In genomic region chr14:60378057-60378565, GRCm38 (mm10) we compare ENCODE assay signal across 8 mouse cellular contexts. TPM values are rescaled to one million over a fixed set of nuclear protein-coding genes. Genes with fewer than 3 reads are reported as not detected.
DNase-seq lines count a peak whose midpoint lies in the region; ATAC-seq and TF ChIP-seq lines count a peak whose summit lies in the region.

No protein-coding gene starts in this region.

- H3K4me1 ChIP-seq in cortical plate, adult 2 months (ENCODE audit: control insufficient read depth, insufficient read depth, low read length): peaks cover 4% of the 10 kb centered on the region; the same call in 1 of the 2 replicates
- H3K4me1 ChIP-seq in heart, embryonic 13.5 days: peaks cover 13% of the 10 kb centered on the region
- H3K4me1 ChIP-seq in liver, embryonic 11.5 days (replicated peaks; ENCODE audit: control insufficient read depth, insufficient read depth, low read length): no peaks in the 10 kb centered on the region
- peaks cover 28% of the 10 kb centered on the region for H3K4me1 ChIP-seq in neural tube, embryonic 12.5 days

- DNase-seq in gastrocnemius, postnatal 10 days: peak; percentile 41
- DNase-seq in gastrocnemius, postnatal 36 days: no peak
- peak; percentile 40 to 67 for DNase-seq in kidney, postnatal 25 days
- peak; percentile 58 for DNase-seq in liver, embryonic 11.5 days (ENCODE audit: low spot score)
- peak; percentile 29 for DNase-seq in urinary bladder, adult 2 months (ENCODE audit: low spot score)

- peak overlapping the region; percentile 95 for H3K4me3 ChIP-seq in cortical plate, adult 2 months (ENCODE audit: insufficient read depth, low read length)
- H3K4me3 ChIP-seq in heart, embryonic 13.5 days: peak overlapping the region; percentile 67
- peak overlapping the region; percentile 50 for H3K4me3 ChIP-seq in liver, embryonic 11.5 days (ENCODE audit: low read depth, low read length)
- peak overlapping the region; percentile 83 for H3K4me3 ChIP-seq in neural tube, embryonic 12.5 days

- intact Hi-C loops in gastrocnemius, postnatal 36 days (cut with DNase I): no loop called here

- peak overlapping the region; percentile 79 for H3K9ac ChIP-seq in heart, embryonic 13.5 days
- H3K9ac ChIP-seq in liver, embryonic 11.5 days (ENCODE audit: low read depth, low read length): 0 out of 2 replicates have a peak overlapping the region, but pooled peaks have one; percentile 17
- H3K9ac ChIP-seq in neural tube, embryonic 12.5 days: peak overlapping the region; percentile 90

- H3K27me3 ChIP-seq in heart, embryonic 13.5 days (replicated peaks): peaks cover 68% of the 10 kb centered on the region
- H3K27me3 ChIP-seq in liver, embryonic 11.5 days (replicated peaks; ENCODE audit: control insufficient read depth, insufficient read depth, low read length): peaks cover 33% of the 10 kb centered on the region
- 0 out of 2 replicates have a peak, but pooled peaks cover 3% of the 10 kb centered on the region for H3K27me3 ChIP-seq in neural tube, embryonic 12.5 days (replicated peaks)

- no peaks in the 10 kb centered on the region for H3K36me3 ChIP-seq in heart, embryonic 13.5 days
- no peaks in the 10 kb centered on the region for H3K36me3 ChIP-seq in liver, embryonic 11.5 days (ENCODE audit: control insufficient read depth, insufficient read depth, low read length)
- no peaks in the 10 kb centered on the region for H3K36me3 ChIP-seq in neural tube, embryonic 12.5 days

- H3K9me3 ChIP-seq in heart, embryonic 13.5 days: no peaks in the 10 kb centered on the region
- H3K9me3 ChIP-seq in liver, embryonic 11.5 days (ENCODE audit: control insufficient read depth, low read length): no peaks in the 10 kb centered on the region
- no peaks in the 10 kb centered on the region for H3K9me3 ChIP-seq in neural tube, embryonic 12.5 days

- peak; percentile 81 for TF ChIP-seq POLR2A in cortical plate, adult 2 months (IDR thresholded peaks at IDR 0.05; ENCODE audit: extremely low read depth, insufficient read depth, low read length)

- WGBS in heart, embryonic 13.5 days: under 1% methylated on average over 53 of the region's 53 CpGs
- WGBS in liver, embryonic 11.5 days: under 1% methylated on average over 53 of the region's 53 CpGs
- WGBS in neural tube, embryonic 12.5 days: under 1% methylated on average over 53 of the region's 53 CpGs

- H3K4me2 ChIP-seq in heart, embryonic 13.5 days: peak overlapping the region; percentile 96
- peak overlapping the region; percentile 77 for H3K4me2 ChIP-seq in liver, embryonic 11.5 days
- H3K4me2 ChIP-seq in neural tube, embryonic 12.5 days (replicated peaks): peak overlapping the region; percentile 84

- no peak for TF ChIP-seq CTCF in cortical plate, adult 2 months (IDR thresholded peaks at IDR 0.05; ENCODE audit: extremely low read depth, insufficient read depth, low read length)

- peak overlapping the region; percentile 99 for H3K27ac ChIP-seq in cortical plate, adult 2 months (ENCODE audit: insufficient read depth, low read length)
- H3K27ac ChIP-seq in heart, embryonic 13.5 days (replicated peaks): no peak overlapping the region
- H3K27ac ChIP-seq in liver, embryonic 11.5 days (ENCODE audit: low read depth, low read length): no peak overlapping the region
- H3K27ac ChIP-seq in neural tube, embryonic 12.5 days: peak overlapping the region; percentile 81

- no peak for ATAC-seq in heart, embryonic 13.5 days (ENCODE audit: extremely low read depth, insufficient number of reproducible peaks, low FRiP score, low TSS enrichment)
- no peak for ATAC-seq in liver, embryonic 11.5 days (replicated peaks; ENCODE audit: low FRiP score)
- ATAC-seq in neural tube, embryonic 12.5 days (ENCODE audit: low FRiP score, low read depth): peak; percentile 91

RNA-seq across cellular contexts. Expression of gene Amer2, which starts 5.1 kb away (rescaled TPM):
- under 1 TPM; 0.21 to 0.25 TPM for total RNA-seq in gastrocnemius, postnatal 10 days (2021)
- total RNA-seq in gastrocnemius, postnatal 36 days (2021): not detected
- 20.1 and 20.2 TPM in 2 replicates for polyA plus RNA-seq in cortical plate, adult 2 months (2012; rRNA removed)
- polyA plus RNA-seq in heart, embryonic 13.5 days (2015; fragmentation: Nextera tagmentation; extraction: Ambion mirVana): 0.73 and 0.94 TPM in 2 replicates
- polyA plus RNA-seq in liver, embryonic 11.5 days (2014; fragmentation: Nextera tagmentation; extraction: Ambion mirVana): 0.43 and 0.55 TPM in 2 replicates
- 31.1 and 34.7 TPM in 2 replicates for polyA plus RNA-seq in neural tube, embryonic 12.5 days (2016; fragmentation: Nextera tagmentation; extraction: Ambion mirVana)
- polyA plus RNA-seq in urinary bladder, adult 2 months (2012; rRNA removed): 0.15 and 0.18 TPM in 2 replicates

Comparison
In these comparisons a context has a peak if more than half of its experiments do, and no peak if none do; other contexts are left out.
1. DNase-seq: peak in gastrocnemius, postnatal 10 days (single experiment), kidney, postnatal 25 days (2 of 2), liver, embryonic 11.5 days (single experiment) and urinary bladder, adult 2 months (single experiment); none in gastrocnemius, postnatal 36 days (0 of 2).
2. H3K27ac ChIP-seq: peak in cortical plate, adult 2 months (single experiment) and neural tube, embryonic 12.5 days (single experiment); none in heart, embryonic 13.5 days (single experiment) and liver, embryonic 11.5 days (single experiment).
3. H3K9ac ChIP-seq: peak in every context shown above with its lines; median percentile 90 in neural tube, embryonic 12.5 days; 79 in heart, embryonic 13.5 days; 17 in liver, embryonic 11.5 days.
4. RNA of gene Amer2, which starts 5.1 kb away (polyA plus RNA-seq): 31.1 to 34.7 TPM in neural tube, embryonic 12.5 days and 20.1 to 20.2 TPM in cortical plate, adult 2 months; 0.73 to 0.94 TPM in heart, embryonic 13.5 days, 0.43 to 0.55 TPM in liver, embryonic 11.5 days and 0.15 to 0.18 TPM in urinary bladder, adult 2 months; every median in the first group is over 10 times any median in the second.
5. Peak in every context shown above with its lines, with median percentiles within 50 percentile points of each other: H3K4me3 ChIP-seq and H3K4me2 ChIP-seq.